Mouse (Mus musculus) lung, embryonic 16.5 days (tissue): ENCODE data around the gene Adh6a. TPM values are rescaled to one million over a fixed set of nuclear protein-coding genes. Genes with fewer than 3 reads are reported as not detected.
"Not testable (repeated sequence)": the region's sequence is repeated elsewhere in the genome, so short reads cannot be mapped to it uniquely, and the experiment has no call there.

Experiments
- ATAC-seq: fragments of 200-750 bp; cut with Nextera tagmentation; 2 replicates; pipeline ENCODE4 v1.8.0; 2017; ENCODE audit warnings: low read depth, mild to moderate bottlenecking, moderate library complexity
- H3K27ac ChIP-seq: fragments of 300-500 bp; sonication (generic); 2 replicates; pipeline ENCODE4 v1.5.1; 2014; ENCODE audit warnings: mild to moderate bottlenecking, control low read depth, low read length
- H3K27me3 ChIP-seq: fragments of 300-500 bp; sonication (generic); 2 replicates; pipeline ENCODE4 v1.6.1; 2014; ENCODE audit warnings: low read depth, low read length, mixed read lengths; ENCODE audit not compliant: control insufficient read depth, insufficient read depth
- H3K36me3 ChIP-seq: fragments of 300-500 bp; sonication (generic); 2 replicates; pipeline ENCODE4 v1.6.1; 2014; ENCODE audit warnings: low read length; ENCODE audit not compliant: control insufficient read depth, insufficient read depth
- H3K4me1 ChIP-seq: fragments of 300-500 bp; sonication (generic); replicated peaks from 2 replicates; pipeline ENCODE4 v1.6.1; 2014; ENCODE audit warnings: low read length, mixed read lengths; ENCODE audit not compliant: control insufficient read depth, insufficient read depth
- H3K4me2 ChIP-seq: fragments of 300-500 bp; sonication (generic); 2 replicates; pipeline ENCODE4 v1.6.1; 2014; ENCODE audit warnings: low read depth, low read length, control low read depth
- H3K4me3 ChIP-seq: fragments of 300-500 bp; sonication (generic); 2 replicates; pipeline ENCODE4 v1.5.1; 2014; ENCODE audit warnings: mild to moderate bottlenecking, low read length, control low read depth
- H3K9ac ChIP-seq: fragments of 300-500 bp; sonication (generic); 2 replicates; pipeline ENCODE4 v1.6.1; 2014; ENCODE audit warnings: low read length, control low read depth
- H3K9me3 ChIP-seq: fragments of 300-500 bp; sonication (generic); 2 replicates; pipeline ENCODE4 v1.6.1; 2016; ENCODE audit warnings: low read length; ENCODE audit not compliant: control insufficient read depth
- WGBS: fragments of 180-500 bp; shearing (Covaris S2); extraction: QIAGEN DNeasy Blood & Tissue Kit; methylation state at CpG from one replicate; pipeline ENCODE4 v1.1.7; 2014; 5-methylcytosine and 5-hydroxymethylcytosine counted together
- polyA plus RNA-seq: library from polyadenylated mRNA; unstranded; fragments of >200 nt; fragmentation: Nextera tagmentation; extraction: Ambion mirVana; gene quantifications from 2 replicates; pipeline ENCODE4 v1.2.1, GENCODE M21; 2015

Adh6a gene
- polyA plus RNA-seq, 1 experiment from 2014 or later: 0.19 TPM

- Histone ChIP-seq H3K4me3 (no peak within 1 kb of the TSS), H3K9ac (no peak within 1 kb of the TSS), H3K27ac (no peak within 1 kb of the TSS), H3K27me3 (no peaks in the 10 kb centered on the region), H3K36me3 (no peaks in the 10 kb centered on the region), H3K9me3 (no peaks in the 10 kb centered on the region), H3K4me2 (no peak within 1 kb of the TSS), H3K4me1 (no peaks in the 10 kb centered on the region)
- WGBS: 78% methylated on average over 14 of the region's 14 CpGs
- ATAC-seq: no peak
These were observed 28.4 kb downstream of the Adh6a start, which contains the start of gene Adh6b for GRCm38 (mm10) chr3:138341471-138341870. Adh6b (plus strand) TSS chr3:138341775.

- Histone ChIP-seq H3K4me1 (peaks cover 7% of the 10 kb centered on the region), H3K4me3 (no peak overlapping the region), H3K4me2 (no peak overlapping the region), H3K9ac (no peak overlapping the region), H3K27me3 (no peaks in the 10 kb centered on the region), H3K9me3 (no peaks in the 10 kb centered on the region), H3K36me3 (no peaks in the 10 kb centered on the region), H3K27ac (peak overlapping the region; percentile 37)
- ATAC-seq: no peak
- WGBS: 26% methylated on average over 3 of the region's 3 CpGs
These were observed 34.0 kb downstream of the Adh6a start for GRCm38 (mm10) chr3:138347041-138347440.

- Histone ChIP-seq H3K27ac (no peak overlapping the region), H3K9me3 (no peaks in the 10 kb centered on the region), H3K36me3 (no peaks in the 10 kb centered on the region), H3K9ac (no peak overlapping the region), H3K27me3 (no peaks in the 10 kb centered on the region), H3K4me2 (no peak overlapping the region), H3K4me3 (no peak overlapping the region), H3K4me1 (peaks cover 4% of the 10 kb centered on the region)
- ATAC-seq: no peak
- 90% methylated on average over 11 of the region's 11 CpGs for WGBS
These were observed 39.1 kb downstream of the Adh6a start for GRCm38 (mm10) chr3:138352012-138352809.

DNA sequence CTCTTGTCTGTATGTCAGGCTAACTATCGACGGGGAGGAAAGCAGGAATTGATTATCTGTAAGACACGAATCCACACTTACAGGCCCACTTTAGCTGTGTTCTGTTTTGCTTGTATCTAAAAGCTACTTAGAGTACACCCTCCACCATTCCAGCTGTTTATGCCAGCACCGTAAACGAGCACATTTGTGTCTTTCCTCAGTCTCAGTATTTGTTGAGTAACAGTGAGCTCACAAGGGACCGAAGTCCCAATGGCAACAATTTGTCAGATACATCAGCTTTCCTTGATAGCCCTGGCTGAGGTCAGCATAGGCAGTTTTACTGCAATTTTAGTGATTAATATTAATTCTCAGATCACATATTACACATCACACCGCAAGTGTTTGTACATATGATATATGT, 45.8 kb downstream of the Adh6a start:
- no peak overlapping the region for H3K4me3 ChIP-seq
- WGBS: 65% methylated on average over 7 of the region's 7 CpGs
- no peak overlapping the region for H3K4me2 ChIP-seq
- no peaks in the 10 kb centered on the region for H3K9me3 ChIP-seq
- H3K4me1 ChIP-seq: no peaks in the 10 kb centered on the region
- H3K9ac ChIP-seq: no peak overlapping the region
- no peaks in the 10 kb centered on the region for H3K27me3 ChIP-seq
- no peak overlapping the region for H3K27ac ChIP-seq
- ATAC-seq: no peak
- H3K36me3 ChIP-seq: no peaks in the 10 kb centered on the region

DNA sequence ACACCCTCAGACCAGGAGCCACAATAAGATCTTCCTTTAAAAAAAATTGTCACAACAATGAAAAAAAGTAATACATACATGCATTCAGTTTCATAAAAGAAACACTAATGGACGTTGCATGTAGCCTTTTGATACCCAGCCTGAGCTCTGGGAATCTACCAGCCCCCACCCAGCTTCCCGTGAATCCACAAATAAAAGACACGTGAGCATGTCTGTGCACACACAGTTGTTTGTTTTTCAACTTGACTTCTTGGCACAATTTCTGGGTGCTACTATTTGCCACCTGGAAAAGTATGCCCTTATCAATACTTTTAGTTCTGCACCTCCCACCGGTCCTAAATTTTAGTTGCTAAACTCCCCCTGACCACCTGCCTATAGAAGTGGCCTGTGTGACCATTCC, 47.6 kb downstream of the Adh6a start:
- Histone ChIP-seq H3K9ac (no peak overlapping the region), H3K4me2 (no peak overlapping the region), H3K9me3 (no peaks in the 10 kb centered on the region), H3K4me1 (no peaks in the 10 kb centered on the region), H3K36me3 (no peaks in the 10 kb centered on the region), H3K27ac (no peak overlapping the region), H3K4me3 (no peak overlapping the region), H3K27me3 (no peaks in the 10 kb centered on the region)
- no peak for ATAC-seq
- WGBS: 75% methylated on average over 4 of the region's 4 CpGs

GRCm38 (mm10) chr3:138362920-138363319, 49.8 kb downstream of the Adh6a start:
- Histone ChIP-seq H3K27me3 (no peaks in the 10 kb centered on the region), H3K9me3 (no peaks in the 10 kb centered on the region), H3K4me3 (no peak overlapping the region), H3K4me2 (no peak overlapping the region), H3K36me3 (no peaks in the 10 kb centered on the region), H3K27ac (no peak overlapping the region), H3K4me1 (no peaks in the 10 kb centered on the region), H3K9ac (no peak overlapping the region)
- WGBS: 77% methylated on average over 2 of the region's 2 CpGs
- ATAC-seq: no peak

DNA sequence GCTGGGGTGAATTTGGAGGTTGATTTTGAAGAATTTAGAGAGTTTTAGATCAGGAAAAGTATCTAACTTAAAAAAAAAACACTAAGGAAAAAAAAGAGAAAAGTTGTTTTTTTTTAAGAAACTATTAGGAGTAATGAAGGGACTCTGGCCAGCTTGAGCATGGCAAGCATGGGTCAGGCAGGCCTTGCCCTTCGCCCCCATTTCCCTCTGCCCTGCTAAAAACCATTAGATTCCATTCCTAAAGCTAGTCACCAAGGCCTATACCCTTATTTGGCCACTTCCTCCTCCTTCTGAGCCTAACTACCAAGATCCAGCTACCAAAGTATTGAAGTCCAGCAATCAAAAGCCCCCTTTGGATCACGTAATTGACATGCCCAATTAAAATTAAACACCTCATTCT, 53.1 kb downstream of the Adh6a start:
- Histone ChIP-seq H3K27ac (no peak overlapping the region), H3K36me3 (no peaks in the 10 kb centered on the region), H3K4me1 (no peaks in the 10 kb centered on the region), H3K4me3 (no peak overlapping the region), H3K27me3 (no peaks in the 10 kb centered on the region), H3K4me2 (no peak overlapping the region), H3K9ac (no peak overlapping the region), H3K9me3 (no peaks in the 10 kb centered on the region)
- 88% methylated on average over 2 of the region's 2 CpGs for WGBS
- no peak for ATAC-seq

DNA sequence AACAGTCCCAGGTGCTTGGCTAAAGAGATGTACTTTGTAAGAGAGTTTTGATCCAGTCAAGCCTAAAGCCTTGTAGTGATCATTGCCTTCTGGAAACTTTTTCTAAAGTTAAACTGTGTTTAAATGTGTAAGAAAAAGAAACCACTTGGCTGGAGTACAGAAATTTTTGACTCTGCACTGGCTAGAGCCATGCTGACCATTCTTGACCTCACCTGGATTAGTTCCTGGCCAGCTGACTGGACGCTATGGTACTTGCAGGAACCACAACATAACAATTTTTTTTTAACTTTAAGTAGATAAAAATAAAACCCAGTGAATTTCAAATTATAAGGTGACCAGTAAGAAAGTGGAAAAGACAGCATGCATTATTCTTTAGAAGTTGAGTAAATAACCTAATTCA, 56.5 kb downstream of the Adh6a start:
- Histone ChIP-seq H3K36me3 (no peaks in the 10 kb centered on the region), H3K4me3 (no peak overlapping the region), H3K9me3 (no peaks in the 10 kb centered on the region), H3K4me2 (no peak overlapping the region), H3K9ac (no peak overlapping the region), H3K27ac (no peak overlapping the region), H3K27me3 (no peaks in the 10 kb centered on the region), H3K4me1 (no peaks in the 10 kb centered on the region)
- WGBS: 82% methylated on average over 1 of the region's 1 CpGs
- no peak for ATAC-seq

- not testable (repeated sequence) for ATAC-seq, H3K27me3 ChIP-seq, H3K36me3 ChIP-seq, H3K9me3 ChIP-seq, H3K4me1 ChIP-seq, H3K4me2 ChIP-seq, H3K4me3 ChIP-seq, H3K9ac ChIP-seq, H3K27ac ChIP-seq
- 43% methylated on average over 4 of the region's 4 CpGs for WGBS
These were observed 57.2 kb downstream of the Adh6a start for GRCm38 (mm10) chr3:138370289-138370688.
